Mouse (Mus musculus): ENCODE data around the gene Gm38431.

Gene Gm38431

DNA sequence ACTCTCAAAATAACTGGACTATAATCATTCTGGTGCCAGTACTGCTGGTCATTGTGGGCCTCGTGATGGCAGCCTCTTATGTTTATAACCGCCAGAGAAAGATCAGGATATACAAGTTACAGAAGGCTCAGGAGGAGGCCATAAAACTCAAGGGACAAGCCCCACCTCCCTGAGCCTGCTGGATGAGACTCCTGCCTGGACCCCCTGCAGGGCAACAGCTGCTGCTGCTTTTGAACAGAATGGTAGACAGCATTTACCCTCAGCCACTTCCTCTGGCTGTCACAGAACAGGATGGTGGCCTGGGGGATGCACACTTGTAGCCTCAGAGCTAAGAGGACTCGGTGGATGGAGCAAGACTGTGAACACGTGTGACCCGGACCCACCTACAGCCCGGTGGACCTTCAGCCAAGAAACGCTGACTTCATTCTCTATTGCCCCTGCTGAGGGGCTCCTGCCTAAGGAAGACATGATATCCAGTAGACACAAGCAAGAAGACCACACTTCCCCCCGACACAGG is 64.0 kb downstream of the Gm38431 start:
- peaks cover 12% of the 10 kb centered on the region for H3K36me3 ChIP-seq (ENCODE audit: control insufficient read depth, insufficient read depth, low read length, poor library complexity, severe bottlenecking)
- DNase-seq (ENCODE audit: low read depth, low spot score) = no peak
- no peaks in the 10 kb centered on the region for H3K27me3 ChIP-seq (ENCODE audit: control insufficient read depth, insufficient read depth, low read length, poor library complexity, severe bottlenecking)

DNA sequence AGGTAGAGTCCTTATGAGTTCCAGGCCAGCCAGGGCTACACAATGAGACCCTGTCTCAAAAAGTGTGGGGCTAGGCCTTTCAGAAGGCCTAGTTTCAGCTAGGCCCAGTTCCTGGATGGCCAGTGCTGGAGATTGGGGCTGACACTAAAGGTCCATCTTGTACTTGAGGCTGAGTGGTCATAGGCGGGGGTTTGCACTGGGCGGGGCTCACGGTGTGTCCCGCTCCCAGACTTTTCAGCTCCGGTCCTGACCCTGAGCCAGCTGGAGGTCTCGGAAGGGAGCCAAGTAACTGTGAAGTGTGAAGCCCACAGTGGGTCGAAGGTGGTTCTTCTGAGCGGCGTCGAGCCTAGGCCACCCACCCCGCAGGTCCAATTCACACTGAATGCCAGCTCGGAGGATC is 64.9 kb downstream of the Gm38431 start:
- Histone ChIP-seq H3K27me3 (ENCODE audit: control insufficient read depth, insufficient read depth, low read length, poor library complexity, severe bottlenecking) (no peaks in the 10 kb centered on the region), H3K36me3 (ENCODE audit: control insufficient read depth, insufficient read depth, low read length, poor library complexity, severe bottlenecking) (peaks cover 13% of the 10 kb centered on the region)
- no peak for DNase-seq (ENCODE audit: low read depth, low spot score)

DNA sequence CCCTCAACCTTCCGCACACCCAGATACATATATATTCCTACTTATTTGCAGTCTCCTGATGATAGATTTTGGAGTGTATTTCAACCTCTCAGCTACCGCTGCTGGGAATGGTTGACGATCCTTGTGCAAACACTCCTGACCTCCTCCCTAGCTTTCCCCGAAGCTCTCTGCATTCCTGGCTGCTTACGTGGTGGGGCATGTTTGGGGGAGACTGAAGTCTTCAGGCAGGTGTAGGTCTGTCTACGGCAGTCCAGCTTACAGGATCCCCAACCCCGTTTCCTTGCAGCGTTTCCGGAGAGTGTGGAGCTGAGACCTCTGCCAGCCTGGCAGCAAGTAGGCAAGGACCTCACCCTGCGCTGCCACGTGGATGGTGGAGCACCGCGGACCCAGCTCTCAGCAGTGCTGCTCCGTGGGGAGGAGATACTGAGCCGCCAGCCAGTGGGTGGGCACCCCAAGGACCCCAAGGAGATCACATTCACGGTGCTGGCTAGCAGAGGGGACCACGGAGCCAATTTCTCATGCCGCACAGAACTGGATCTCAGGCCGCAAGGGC is 66.5 kb downstream of the Gm38431 start:
- DNase-seq (ENCODE audit: low read depth, low spot score) = no peak
- peaks cover 16% of the 10 kb centered on the region for H3K36me3 ChIP-seq (ENCODE audit: control insufficient read depth, insufficient read depth, low read length, poor library complexity, severe bottlenecking)
- no peaks in the 10 kb centered on the region for H3K27me3 ChIP-seq (ENCODE audit: control insufficient read depth, insufficient read depth, low read length, poor library complexity, severe bottlenecking)

DNA sequence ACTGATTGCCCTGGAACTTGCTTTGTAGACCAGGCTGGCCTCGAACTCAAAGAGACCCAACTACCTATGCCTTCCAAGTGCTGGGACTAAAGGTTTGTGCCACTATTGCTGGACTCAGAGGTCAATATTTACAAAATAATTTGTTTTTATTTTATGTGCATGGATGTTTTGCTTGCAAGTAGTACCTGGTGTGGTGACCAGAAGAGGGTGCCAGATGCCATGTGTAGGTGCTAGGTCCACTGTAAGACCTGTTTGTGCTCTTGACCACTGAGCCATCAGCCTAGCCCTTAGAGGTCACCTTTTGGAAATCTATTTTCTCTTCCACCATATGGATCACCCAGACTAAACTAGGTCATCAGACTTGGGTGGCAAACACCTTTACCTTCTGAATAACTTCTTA is 69.1 kb downstream of the Gm38431 start:
- Histone ChIP-seq H3K36me3 (ENCODE audit: control insufficient read depth, insufficient read depth, low read length, poor library complexity, severe bottlenecking) (peaks cover 16% of the 10 kb centered on the region), H3K27me3 (ENCODE audit: control insufficient read depth, insufficient read depth, low read length, poor library complexity, severe bottlenecking) (no peaks in the 10 kb centered on the region)
- DNase-seq (ENCODE audit: low read depth, low spot score) = no peak

DNA sequence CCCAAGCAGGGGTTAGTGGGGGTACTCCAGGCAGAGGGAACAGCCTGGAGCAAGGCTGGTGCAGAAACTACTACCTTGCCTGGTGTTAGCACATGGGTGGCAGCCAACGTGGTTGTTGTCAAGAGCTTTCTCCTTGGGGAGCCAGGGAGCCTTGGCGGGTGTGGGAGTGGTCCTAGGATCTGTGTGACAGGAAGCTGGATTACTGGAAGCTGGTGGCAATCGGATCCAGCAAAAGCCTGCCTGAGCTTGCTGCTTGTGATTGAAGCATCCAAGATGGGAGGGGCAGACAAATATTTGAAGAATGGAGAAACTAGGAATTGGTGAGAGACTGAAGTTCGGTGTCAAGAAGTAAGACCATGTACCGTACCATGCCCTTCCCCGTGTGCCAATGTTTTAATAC is 69.5 kb downstream of the Gm38431 start:
- no peaks in the 10 kb centered on the region for H3K27me3 ChIP-seq (ENCODE audit: control insufficient read depth, insufficient read depth, low read length, poor library complexity, severe bottlenecking)
- DNase-seq (ENCODE audit: low read depth, low spot score) = no peak
- H3K36me3 ChIP-seq (ENCODE audit: control insufficient read depth, insufficient read depth, low read length, poor library complexity, severe bottlenecking) = peaks cover 15% of the 10 kb centered on the region

DNA sequence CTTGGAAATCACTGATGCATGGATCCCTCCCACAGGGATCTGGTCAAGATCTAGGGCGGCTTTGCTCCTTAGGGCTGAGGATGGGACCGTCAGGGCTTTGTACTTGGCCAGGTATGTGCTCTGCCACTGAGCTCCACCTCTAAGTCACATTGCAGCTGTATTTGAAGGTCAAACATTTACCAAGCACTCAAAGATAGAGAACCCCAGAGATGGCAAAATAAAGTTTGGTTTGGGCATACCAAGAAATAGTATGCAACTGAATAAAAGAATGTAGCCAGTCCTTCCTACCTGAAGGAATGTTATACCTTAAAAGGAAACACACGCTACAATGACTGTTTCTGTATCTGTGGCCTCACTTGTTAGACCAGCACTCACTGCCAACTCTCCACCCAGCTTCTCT is 70.4 kb downstream of the Gm38431 start:
- DNase-seq (ENCODE audit: low read depth, low spot score) = no peak
- H3K27me3 ChIP-seq (ENCODE audit: control insufficient read depth, insufficient read depth, low read length, poor library complexity, severe bottlenecking) = no peaks in the 10 kb centered on the region
- peaks cover 13% of the 10 kb centered on the region for H3K36me3 ChIP-seq (ENCODE audit: control insufficient read depth, insufficient read depth, low read length, poor library complexity, severe bottlenecking)

DNA sequence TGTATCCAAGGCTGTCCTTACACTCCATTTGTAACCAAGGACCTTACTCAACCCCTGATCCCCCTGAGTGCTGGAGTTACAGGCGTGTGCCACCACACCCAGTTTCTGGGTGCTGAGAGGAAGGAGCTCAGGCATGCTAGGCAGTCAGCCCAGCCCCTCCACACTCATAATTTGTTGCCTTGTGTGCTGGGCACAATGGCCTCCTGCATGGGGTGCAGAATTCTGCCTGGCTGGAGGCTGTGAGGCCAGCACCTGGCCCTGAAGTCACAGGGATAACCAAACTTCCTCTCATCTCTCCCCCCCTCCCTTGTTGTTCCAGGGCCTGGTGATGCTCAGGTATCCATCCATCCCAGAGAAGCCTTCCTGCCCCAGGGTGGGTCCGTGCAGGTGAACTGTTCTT is 73.2 kb downstream of the Gm38431 start:
- Histone ChIP-seq H3K36me3 (ENCODE audit: control insufficient read depth, insufficient read depth, low read length, poor library complexity, severe bottlenecking) (peaks cover 6% of the 10 kb centered on the region; the same call in 1 of the 2 replicates), H3K27me3 (ENCODE audit: control insufficient read depth, insufficient read depth, low read length, poor library complexity, severe bottlenecking) (no peaks in the 10 kb centered on the region)
- no peak for DNase-seq (ENCODE audit: low read depth, low spot score)
